Mouse (Mus musculus): ENCODE results near the gene Sccpdh.
"Not testable (repeated sequence)": the region's sequence is repeated elsewhere in the genome, so short reads cannot be mapped to it uniquely, and the experiment has no call there.

The Sccpdh gene

DNA sequence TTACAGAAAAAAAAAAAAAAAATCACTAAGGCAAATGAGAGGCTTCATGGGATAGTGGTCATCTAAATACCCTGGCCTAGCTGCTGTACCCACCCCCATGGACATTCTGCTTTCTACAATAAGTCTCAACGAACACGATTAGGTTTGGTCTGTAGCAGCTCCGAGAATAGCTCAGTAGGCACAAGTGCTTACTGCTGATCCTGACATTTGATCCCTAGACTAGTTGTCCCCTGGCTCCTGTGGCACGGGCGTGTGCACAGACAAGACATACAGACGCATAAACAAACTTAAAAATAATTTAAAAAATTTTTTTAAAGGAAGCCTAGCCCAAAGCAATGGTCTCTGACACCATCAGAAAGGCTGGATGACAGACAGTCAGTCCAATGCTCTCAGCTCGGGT lies 560 bp upstream of the Sccpdh start:
- DNase-seq (ENCODE audit: low spot score in 2 of 2), result no peak

DNA sequence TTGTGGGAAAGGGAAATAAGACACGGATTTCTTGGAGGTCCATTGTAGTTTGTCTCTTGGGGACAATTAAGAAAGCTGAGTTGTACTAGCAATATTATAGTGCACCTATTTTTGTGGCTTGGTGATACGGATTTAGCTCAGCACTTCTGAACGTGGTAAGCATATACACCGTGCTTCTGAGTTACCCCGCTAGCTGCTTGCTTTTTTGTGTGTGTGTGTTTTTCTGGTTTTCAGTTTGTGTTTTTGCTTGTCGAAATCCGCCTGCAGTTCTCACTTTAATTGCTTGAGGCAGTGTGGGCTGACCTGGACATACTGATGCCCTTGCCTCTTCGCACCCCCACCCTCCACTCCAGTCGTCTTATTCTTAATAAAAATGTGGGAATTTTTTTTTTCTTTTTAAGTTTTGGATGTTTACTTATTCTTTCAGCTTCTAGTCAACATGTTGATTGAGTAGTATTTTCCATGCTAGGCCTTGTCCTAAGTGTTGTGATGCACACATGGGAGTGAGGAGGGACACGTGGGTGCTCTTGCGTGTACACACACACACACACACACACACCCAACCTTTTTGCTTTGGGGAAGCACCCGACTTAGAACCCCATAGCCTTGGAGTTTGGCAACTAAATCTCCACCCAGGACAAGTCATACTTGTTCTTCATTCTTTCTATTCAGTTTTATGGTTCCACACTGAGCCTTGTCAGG lies 977 bp downstream of the Sccpdh start:
- DNase-seq (ENCODE audit: low spot score in 2 of 2), result no peak

DNA sequence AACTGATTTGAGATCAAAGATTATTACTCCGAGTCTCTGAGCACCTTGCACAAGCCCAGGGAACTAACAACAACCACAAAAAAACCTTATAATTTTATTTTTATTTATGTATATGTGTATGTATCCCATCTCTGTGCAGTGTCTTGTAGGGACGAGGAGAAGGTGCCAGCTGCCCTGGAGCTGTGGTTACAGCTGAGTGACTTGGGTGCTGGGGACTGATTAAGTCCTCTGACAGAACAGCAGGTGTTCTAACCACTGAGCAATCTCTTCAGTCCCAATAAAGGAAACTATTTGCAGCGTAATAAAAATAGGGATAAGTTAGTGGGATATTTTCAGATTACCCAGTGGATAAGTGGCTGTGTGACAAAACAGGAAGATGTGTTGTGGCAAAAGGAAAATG lies 6.3 kb downstream of the Sccpdh start:
- no peak for DNase-seq (ENCODE audit: low spot score in 2 of 2)

DNA sequence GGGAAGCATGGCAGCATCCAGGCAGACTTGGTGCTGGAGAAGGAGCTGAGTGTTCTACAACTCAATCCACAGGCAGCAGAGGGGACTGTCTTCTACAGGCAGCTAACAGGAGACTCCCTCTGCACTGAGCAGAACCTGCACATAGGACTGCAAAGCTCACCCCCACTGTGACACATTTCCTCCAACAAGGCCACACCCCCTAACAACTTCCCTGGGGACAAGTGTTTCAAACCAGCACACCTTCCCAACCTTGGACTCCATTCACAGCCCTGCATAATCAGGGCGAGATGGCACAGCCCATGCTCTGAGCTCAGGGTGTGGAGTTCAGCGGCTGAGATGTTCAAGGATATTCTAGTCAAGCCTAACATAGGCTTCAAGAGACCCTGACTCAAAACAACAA lies 9.0 kb downstream of the Sccpdh start:
- DNase-seq (ENCODE audit: low spot score in 2 of 2), result no peak

DNA sequence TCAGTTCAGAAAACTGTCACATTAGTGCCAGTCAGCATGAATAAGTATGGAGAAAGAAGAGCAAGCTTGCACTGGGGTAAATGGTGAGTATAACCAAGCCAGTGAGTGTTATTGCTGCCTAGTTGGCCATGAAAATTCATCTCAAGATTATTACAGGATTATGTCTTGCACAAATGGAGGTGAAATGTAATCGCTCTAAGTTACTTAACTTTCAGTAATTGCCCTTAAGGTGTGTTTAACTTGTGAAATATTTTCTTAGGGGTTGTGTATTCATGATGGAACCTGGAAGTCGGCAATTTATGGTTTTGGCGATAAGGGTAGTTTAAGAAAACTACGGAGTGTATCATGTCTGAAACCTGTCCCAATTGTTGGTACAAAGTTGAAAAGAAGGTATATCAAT lies 11.3 kb downstream of the Sccpdh start:
- no peak for DNase-seq (ENCODE audit: low spot score in 2 of 2)

DNA sequence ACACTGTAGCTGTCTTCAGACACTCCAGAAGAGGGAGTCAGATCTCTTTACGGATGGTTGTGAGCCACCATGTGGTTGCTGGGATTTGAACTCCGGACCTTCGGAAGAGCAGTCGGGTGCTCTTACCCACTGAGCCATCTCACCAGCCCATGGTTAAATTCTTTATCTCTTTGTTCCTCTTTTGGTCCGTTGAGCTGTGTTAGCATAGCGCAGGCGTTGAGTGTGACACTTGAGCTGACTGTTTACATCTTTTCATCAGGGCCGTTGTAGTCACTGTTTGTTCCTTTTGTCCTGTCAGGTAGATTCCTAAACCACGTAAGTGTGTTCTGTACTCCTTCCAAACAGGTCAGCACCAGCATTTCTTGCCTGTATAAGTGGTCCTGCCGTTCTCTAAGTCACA lies 14.7 kb downstream of the Sccpdh start:
- not testable (repeated sequence) for DNase-seq (ENCODE audit: low spot score in 2 of 2)

DNA sequence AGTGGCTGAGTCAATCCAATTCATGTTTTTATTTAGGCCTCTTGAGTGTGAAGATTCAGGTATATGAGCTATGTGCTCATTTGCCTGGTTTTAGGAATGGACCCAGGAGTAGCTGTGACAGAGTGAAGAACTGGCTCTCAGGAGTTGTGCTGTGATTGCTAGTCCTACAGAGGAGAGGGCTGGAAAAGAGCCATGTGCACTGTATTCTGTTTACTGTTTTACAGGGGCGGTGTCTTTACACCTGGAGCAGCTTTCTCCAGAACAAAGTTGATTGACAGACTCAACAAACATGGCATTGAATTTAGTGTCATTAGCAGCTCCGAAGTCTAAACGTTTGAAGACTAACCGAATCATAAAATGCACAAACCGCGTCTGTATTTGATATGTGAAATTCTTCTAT lies 18.3 kb downstream of the Sccpdh start:
- DNase-seq (ENCODE audit: low spot score in 2 of 2), result no peak

DNA sequence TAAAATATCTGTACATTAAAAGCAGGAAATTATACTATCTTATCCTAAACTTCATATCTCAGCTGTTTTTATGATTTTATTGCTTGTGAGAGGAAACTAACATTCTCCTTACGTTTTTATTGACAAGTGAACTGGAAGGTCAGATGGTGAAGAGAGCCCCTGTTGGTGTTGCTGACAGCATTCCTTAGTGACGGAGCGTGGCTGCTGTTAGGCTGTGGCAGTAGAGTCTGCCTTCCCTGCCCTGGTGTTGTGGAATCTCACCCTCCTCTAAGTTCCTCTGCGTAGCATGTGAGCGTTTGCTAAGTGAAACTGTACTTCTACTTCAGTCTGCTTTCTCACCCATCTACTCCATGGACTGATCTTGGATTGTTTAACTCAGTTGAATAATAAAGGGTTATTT lies 18.8 kb downstream of the Sccpdh start:
- no peak for DNase-seq (ENCODE audit: low spot score in 2 of 2)

DNA sequence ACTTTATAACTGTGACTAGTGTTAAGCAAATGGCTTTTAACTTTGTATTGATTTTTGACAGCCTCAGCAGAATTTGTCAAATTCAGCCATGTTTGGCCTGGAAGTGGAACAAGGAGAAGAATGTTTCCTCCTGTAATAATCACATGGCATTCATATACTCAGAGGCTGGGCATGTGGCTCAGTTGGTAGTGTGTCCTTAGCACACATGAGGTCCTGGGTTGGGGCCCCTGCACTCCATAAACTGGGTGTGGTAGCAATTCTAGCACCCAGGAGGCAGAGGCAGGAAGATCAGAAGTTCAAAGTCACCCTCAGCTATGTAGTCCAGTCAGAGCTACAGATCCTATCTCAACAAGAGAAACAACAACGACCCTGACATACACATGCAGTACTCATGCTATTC lies 19.3 kb downstream of the Sccpdh start:
- DNase-seq (ENCODE audit: low spot score in 2 of 2), result no peak

DNA sequence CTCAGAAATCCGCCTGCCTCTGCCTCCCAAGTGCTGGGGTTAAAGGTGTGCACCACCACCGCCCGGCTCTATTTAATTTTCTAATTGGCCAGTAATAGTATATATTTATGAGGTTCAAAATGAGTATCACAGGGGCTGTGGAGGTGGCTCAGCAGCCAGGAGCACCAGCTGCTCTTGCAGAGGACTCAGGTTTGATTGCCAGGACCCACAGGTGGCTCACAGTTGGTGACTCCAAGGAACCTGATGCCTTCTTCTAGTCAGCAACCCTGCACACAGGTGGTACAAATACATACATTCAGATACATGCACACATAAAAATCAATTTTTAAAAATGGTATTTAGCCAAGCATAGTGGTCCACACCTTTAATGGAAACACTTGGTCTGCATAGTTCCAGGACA lies 20.0 kb downstream of the Sccpdh start:
- DNase-seq (ENCODE audit: low spot score in 2 of 2), result no peak

DNA sequence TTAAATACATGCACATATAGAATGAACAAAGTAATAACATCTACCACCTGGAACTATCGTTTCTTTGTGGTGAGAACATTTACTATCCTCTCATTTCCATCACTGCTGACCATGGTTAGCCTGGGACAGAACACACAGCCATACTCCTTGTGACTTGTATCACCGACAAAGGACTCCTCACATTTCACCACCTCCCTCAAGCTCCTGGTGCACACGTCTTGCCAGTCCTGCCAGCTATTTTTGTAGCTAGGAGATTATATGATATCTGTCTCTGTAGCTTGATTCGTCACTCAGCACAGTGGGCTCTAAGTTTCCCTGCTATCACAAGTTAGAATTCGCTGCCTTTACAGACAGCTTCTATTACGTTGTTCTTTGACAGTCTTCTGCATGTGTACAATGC lies 20.4 kb downstream of the Sccpdh start:
- no peak for DNase-seq (ENCODE audit: low spot score in 2 of 2)

DNA sequence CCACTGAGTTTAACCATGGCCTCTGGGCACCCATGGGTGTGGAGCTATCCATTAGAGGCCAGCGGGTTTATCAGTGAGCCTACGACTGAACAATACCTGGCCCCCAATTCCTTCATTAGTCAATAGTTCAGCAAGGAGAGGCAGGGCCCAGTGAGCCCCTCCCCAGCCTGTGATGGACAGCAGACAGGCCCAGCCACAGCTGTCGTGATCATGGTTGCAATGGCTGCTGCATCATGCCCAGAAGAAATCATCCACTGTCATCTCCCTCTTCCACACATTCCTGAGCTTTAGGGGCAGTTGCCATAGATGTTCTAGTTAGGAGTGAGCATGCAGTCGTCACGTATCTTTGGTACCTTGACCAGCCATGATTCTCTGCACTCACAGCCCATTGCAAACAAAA lies 20.9 kb downstream of the Sccpdh start:
- no peak for DNase-seq (ENCODE audit: low spot score in 2 of 2)

DNA sequence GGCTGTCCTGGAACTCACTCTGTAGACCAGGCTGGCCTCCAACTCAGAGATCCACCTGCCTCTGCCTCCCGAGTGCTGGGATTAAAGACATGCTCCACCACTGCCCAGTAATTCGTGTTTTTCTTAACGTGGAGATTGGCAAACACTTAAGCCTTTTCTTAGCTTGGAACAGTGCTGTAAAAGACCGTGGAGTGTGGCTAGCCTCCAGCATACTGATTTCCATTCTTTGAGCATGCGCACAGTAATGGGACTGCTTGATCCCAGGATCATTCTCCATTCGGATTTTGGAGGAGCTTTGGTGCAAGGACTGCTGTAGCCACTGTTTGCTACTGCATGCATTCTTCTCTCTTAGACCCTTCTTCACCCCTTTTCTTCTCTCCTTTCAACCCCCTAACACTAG lies 21.5 kb downstream of the Sccpdh start:
- no peak for DNase-seq (ENCODE audit: low spot score in 2 of 2)

DNA sequence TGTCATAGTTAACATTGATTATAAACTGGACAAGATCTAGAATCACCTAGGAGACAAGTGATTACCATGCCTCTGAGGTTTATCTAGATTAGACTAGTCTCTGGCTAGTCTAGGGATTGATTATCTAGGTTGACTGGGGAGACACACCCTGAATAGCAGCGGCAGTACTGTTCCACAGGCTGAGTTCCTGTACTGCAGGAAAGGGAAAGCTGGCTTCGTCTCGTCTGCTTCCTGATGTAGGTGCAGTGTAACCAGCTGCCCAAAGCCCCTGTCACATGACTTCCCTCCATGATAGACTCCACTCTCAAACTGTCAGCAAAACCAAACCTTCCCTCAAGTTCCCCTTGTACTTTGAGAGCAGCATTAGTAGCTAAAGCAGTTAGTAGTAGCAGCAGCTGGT lies 36.1 kb downstream of the Sccpdh start:
- no peak for DNase-seq (ENCODE audit: low spot score in 2 of 2)

DNA sequence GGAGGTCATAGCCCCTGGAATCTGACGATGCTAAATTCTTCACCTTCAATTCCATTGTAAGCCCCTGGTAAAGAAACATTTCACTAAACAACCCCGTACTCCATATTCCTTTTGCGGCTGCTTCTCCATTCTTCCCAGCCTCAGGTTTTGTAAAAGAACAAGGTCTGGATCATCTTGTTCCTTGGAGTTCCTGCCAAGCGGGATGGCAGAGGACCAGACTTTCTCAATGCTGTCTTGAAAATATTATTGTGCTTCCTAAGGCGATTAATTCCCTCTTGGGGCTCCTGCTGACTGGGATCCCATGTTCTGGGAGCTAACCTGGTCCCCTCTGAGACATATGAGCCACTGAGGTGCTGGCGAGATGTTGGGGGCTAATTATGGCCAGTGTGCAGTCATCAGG lies 37.1 kb downstream of the Sccpdh start:
- DNase-seq (ENCODE audit: low spot score in 2 of 2), result no peak

DNA sequence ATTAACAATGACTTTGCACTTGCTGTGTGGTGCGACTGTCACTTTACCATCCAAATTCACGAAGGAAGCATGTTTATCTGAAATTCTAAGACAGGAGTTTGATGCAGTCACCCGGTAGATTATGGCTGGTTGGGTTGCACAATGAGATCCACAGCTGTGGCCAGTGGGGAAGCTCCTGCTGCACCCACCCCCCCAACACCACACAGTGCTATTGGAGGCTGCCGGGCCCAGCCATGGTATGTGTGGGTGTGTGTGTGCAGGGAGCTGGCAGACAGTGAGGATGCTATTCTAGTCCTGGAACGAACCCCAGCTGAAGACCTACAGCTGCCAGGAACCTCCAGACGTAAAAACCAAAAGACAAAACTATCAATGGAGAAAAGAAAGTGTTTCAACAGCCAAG lies 41.4 kb downstream of the Sccpdh start:
- peak; percentile 51 to 52 for DNase-seq (ENCODE audit: low spot score in 2 of 2)

DNA sequence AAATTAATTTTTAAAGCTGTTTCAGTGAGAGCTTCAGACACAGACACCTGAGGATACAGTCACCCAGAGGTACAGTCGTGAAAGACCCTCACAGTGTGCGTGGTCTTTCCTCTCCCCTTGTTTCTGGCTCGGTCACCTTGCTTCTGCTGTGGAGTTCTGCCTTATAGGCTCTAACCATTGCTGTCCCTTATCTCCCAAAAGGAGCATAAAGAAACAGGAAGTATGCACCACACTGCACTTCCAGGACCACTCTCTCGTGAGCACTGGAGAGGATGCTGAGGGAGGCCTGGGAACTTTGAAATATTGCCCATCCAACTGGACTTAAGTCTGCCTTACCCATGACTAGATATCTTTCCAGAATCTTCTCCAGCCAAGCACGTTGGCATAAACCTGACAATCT lies 42.7 kb downstream of the Sccpdh start:
- DNase-seq (ENCODE audit: low spot score in 2 of 2), result no peak

DNA sequence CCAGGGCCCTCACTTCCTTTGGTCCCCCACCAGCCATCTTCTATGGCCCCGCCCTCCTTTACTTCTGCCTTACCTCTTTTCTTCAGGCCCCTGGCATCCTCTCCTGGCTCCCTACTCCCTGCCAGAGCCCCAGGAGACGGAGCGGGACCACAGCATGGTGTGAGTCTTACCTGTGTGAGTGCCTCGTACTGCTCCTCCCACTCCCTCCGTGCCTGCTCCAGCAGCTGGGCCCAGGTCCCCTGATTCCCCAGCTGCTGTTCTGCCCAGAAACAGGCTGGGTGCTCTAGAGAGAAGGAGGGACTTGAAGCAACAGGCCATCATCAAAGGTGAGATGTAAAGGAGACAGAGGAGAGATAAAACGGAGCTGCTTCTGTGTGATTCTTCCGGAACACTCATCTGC lies 44.6 kb downstream of the Sccpdh start:
- DNase-seq (ENCODE audit: low spot score in 2 of 2), result no peak

DNA sequence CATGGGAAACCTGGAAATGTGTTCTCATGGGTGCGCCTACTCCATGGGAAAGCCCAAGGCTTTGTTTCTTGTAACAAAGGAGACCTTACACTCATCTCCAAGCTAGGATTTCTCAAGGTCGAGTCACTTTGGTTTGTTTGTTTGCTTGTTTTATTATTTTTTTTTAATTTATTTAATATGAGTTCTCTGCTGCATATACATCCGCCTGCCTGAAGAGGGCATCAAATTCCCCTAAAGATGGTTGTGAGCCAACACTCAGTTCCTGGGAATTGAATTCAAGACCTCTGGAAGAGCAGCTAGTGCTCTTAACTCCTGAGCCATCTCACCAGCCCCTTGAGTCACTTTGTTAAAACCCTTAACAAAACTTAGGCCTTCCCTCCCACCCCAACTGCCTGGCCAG lies 45.4 kb downstream of the Sccpdh start:
- DNase-seq (ENCODE audit: low spot score in 2 of 2), result no peak

DNA sequence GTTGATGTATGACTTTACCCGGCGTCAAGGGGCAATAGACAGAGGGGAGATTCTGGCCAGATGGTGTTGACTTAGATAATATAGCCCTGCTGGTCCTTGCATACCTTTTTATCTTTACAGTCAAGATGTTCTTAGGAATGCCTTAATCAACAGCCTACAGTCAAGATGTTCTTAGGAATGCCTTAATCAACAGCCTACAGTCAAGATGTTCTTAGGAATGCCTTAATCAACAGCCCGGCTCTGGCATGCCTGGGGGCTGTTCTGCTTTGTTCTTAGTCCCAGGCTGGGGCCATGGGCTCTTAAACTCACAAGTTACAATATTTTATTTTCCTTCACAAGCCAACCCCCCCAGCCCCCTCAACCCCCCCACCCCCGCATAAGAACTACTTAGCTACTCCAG lies 47.3 kb downstream of the Sccpdh start:
- not testable (repeated sequence) for DNase-seq (ENCODE audit: low spot score in 2 of 2)

DNA sequence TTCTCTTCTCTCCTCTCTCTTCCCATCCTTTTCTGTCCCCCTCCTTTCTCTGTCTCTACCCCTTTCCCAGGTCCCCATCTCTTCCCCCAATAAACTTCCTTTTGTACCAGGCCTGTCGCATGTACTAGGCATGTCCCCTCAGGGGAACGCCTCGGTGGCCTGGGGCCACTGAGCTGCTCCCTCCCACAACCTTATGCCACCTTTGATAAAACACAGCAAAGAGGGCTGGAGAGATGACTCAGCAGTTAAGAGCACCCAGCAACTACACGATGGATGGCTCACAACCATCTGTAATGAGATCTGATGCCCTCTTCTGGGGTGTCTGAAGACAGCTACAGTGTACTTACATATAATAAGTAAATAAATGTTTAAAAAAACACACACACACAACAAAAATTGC lies 47.8 kb downstream of the Sccpdh start:
- no peak for DNase-seq (ENCODE audit: low spot score in 2 of 2)

DNA sequence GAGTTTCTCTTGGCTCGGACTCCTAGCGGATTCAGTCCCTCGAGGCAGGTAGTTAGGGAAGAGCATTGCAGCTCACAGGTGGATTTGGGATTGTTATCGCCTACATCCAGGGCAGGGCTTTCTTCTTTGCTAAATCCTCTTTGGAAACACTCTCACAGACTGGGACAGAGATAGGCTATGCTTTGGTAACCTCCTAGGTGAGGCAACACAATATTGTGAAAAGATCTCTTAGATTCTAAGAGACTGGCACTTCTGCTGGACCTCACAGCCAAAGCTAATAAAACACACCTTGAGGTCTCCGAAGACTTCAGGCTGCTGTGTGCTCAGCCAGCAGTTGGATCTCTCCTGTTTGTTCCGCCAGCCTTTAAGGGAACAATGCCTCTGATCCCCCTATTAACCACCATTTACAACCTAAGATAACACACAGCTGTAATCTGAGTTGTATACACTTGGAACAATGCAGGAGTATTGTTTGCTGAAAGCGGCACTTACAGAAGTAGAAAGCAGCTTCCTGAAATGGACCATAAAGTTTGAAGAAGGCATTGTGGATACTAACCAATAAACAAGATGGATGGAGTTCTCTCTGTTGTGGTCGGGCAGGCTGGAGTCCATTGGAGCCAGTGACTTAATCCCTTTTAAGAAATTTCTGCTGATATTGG lies 54.9 kb downstream of the Sccpdh start:
- DNase-seq (ENCODE audit: low spot score in 2 of 2), result no peak

DNA sequence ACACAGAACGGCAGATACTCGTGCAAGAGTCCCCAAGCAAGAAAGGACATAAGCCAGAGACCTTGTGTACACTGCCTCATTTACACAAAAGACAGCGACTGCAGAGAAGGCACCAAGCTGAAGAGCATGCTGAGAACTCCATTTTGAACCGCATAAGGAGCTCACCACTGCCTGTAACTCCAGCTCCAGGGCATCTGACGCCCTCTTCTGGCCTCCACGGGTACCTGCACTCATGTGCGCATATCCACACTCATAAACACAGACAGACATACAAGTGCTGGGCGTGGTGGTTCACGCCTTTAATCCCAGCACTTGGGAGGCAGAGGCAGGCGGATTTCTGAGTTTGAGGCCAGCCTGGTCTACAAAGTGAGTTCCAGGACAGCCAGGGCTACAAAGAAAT lies 60.7 kb downstream of the Sccpdh start:
- DNase-seq (ENCODE audit: low spot score in 2 of 2), result no peak

DNA sequence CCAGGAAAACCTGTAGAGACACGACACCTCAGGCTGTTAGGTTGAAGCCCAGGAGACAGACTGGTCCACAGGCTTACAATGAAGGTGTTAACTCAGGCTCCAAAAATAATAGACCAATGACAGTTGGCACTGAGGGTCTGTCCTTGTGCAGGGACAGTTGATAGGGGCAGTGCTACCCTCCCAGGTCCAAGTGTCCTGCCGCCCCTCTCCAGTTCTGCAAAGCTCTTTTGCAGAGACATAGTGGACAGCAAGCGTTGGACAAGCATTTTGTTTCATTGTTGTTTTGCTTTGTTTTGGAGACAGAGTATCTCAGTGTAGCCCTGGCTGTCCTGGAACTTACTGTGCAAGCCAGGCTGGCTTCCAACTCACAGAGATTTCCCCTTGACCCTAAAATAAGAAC lies 63.4 kb downstream of the Sccpdh start:
- DNase-seq (ENCODE audit: low spot score in 2 of 2), result peak; percentile 25 to 26

Measured in heart, adult 9 months (tissue).